ENCODE assay signal across 14 mouse cellular contexts in the genomic region with DNA sequence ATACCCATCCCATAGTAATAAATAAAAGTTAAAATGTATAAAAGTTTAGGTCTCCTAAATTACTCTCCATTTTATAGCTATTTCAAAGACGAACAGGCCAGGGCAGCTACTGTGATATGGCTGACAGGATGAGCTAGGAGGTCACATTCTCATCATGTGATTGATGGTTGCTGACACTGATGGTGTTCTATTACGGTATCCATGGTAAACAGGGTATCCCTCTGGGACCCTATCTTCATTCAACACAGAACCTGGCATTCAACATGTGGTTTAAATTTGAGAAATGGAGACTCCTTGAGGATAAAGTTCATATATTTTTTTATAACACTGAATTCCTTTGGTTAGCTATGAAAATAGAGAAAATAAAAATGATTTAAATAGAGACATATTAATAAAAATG.
"Had no signal": no experiment of that assay in that cellular context is flagged by ENCODE, and none has a peak within 500 bp of the region (broad histone marks: within the 10 kb centered on the region; RNA-seq: fewer than 3 reads in every experiment).

No protein-coding gene starts in this region.

- H3K27me3 ChIP-seq: limb, embryonic 12.5 days; midbrain, embryonic 12.5 days; neural tube, embryonic 13.5 days had no signal

- H3K4me3 ChIP-seq: layer of hippocampus, adult 2 months; limb, embryonic 12.5 days; midbrain, embryonic 12.5 days; neural tube, embryonic 13.5 days had no signal

- H3K36me3 ChIP-seq: midbrain, embryonic 12.5 days; neural tube, embryonic 13.5 days had no signal

- DNase-seq: kidney, adult 8-10 months; kidney, postnatal 10 days; kidney, postnatal 4 days; liver; lung, adult 2 months; lung, postnatal 36 days; retina, postnatal 1 day; right cerebral cortex, postnatal 25 days; thymus, adult 18-20 months; thymus, postnatal 36 days had no signal
